Mouse (Mus musculus): ENCODE results near the gene Hip1. TPM values are rescaled to one million over a fixed set of nuclear protein-coding genes. Genes with fewer than 3 reads are reported as not detected.
"Not testable (repeated sequence)": the region's sequence is repeated elsewhere in the genome, so short reads cannot be mapped to it uniquely, and the experiment has no call there.

Hip1 gene
- polyA plus RNA-seq, 1 experiment: 51.6 TPM

- Histone ChIP-seq H3K27ac (ENCODE audit: insufficient read depth, low read length) (peak overlapping the region; percentile 83), H3K27me3 (ENCODE audit: control insufficient read depth, insufficient read depth, low read length, poor library complexity, severe bottlenecking) (no peaks in the 10 kb centered on the region), H3K9me3 (replicated peaks; ENCODE audit: control insufficient read depth, insufficient read depth, low read length, poor library complexity, severe bottlenecking) (no peaks in the 10 kb centered on the region; the same call in 1 of the 2 replicates), H3K4me1 (ENCODE audit: control insufficient read depth, insufficient read depth, low read length) (peaks cover 7% of the 10 kb centered on the region), H3K9ac (ENCODE audit: low read depth, poor library complexity, severe bottlenecking) (peak overlapping the region; percentile 92), H3K36me3 (ENCODE audit: control insufficient read depth, insufficient read depth, low read length, poor library complexity, severe bottlenecking) (no peaks in the 10 kb centered on the region), H3K4me3 (ENCODE audit: low read depth, low read length) (peak overlapping the region; percentile 95)
- TF ChIP-seq EP300 (IDR thresholded peaks at IDR 0.05; ENCODE audit: insufficient read depth, low read depth, low read length) (no peak), CTCF (IDR thresholded peaks at IDR 0.05; ENCODE audit: low read depth, low read length) (no peak), POLR2A (IDR thresholded peaks at IDR 0.05; ENCODE audit: insufficient read depth, low read length) (no peak)
Observed at GRCm38 (mm10) chr5:135488222-135488880, 56.6 kb downstream of the Hip1 start.

DNA sequence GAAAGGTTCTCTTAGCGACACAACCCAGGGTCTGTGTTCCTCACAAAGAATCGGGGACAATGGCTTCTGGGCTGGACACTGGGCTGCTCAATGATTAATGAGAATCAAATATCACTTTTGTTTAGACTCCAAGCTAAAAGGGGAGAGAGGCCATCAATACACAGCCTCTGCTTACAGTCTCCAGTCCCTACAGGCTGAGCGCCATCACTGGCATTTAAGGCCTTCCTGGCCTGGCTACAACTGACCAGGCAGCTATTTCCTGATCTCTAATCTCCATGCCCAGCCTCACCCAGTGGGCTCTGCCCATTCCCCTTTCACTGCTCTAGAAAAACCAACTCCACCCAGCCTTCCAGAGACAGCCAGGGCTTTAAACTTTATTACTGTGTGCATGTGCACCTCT is 59.6 kb downstream of the Hip1 start:
- H3K4me1 ChIP-seq (ENCODE audit: control insufficient read depth, insufficient read depth, low read length): peaks cover 4% of the 10 kb centered on the region
- H3K4me3 ChIP-seq (ENCODE audit: low read depth, low read length): no peak overlapping the region
- H3K27ac ChIP-seq (ENCODE audit: insufficient read depth, low read length): no peak overlapping the region
- TF ChIP-seq EP300 (IDR thresholded peaks at IDR 0.05; ENCODE audit: insufficient read depth, low read depth, low read length): no peak
- no peak for TF ChIP-seq CTCF (IDR thresholded peaks at IDR 0.05; ENCODE audit: low read depth, low read length)
- no peak for TF ChIP-seq POLR2A (IDR thresholded peaks at IDR 0.05; ENCODE audit: insufficient read depth, low read length)
- H3K36me3 ChIP-seq (ENCODE audit: control insufficient read depth, insufficient read depth, low read length, poor library complexity, severe bottlenecking): no peaks in the 10 kb centered on the region
- H3K27me3 ChIP-seq (ENCODE audit: control insufficient read depth, insufficient read depth, low read length, poor library complexity, severe bottlenecking): no peaks in the 10 kb centered on the region
- H3K9me3 ChIP-seq (replicated peaks; ENCODE audit: control insufficient read depth, insufficient read depth, low read length, poor library complexity, severe bottlenecking): no peaks in the 10 kb centered on the region; the same call in 1 of the 2 replicates
- no peak overlapping the region for H3K9ac ChIP-seq (ENCODE audit: low read depth, poor library complexity, severe bottlenecking)

DNA sequence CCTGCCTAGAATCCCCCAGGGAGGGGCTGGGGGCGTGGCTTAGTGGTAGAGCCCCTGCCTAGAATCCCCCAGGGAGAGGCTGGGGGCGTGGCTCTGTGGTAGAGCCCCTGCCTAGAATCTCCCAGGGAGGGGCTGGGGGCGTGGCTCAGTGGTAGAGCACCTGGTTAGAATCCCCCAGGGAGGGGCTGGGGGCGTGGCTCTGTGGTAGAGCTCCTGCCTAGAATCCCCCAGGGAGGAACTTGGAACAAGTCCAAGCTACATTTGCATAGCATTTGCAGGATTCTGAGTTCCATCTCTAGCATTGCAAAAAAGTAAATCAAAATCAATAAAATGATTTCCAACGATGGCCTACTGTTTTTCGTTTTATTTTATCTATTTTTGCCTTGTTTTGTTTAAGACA is 61.1 kb downstream of the Hip1 start:
- H3K9ac ChIP-seq (ENCODE audit: low read depth, poor library complexity, severe bottlenecking); H3K4me3 ChIP-seq (ENCODE audit: low read depth, low read length); H3K36me3 ChIP-seq (ENCODE audit: control insufficient read depth, insufficient read depth, low read length, poor library complexity, severe bottlenecking); H3K9me3 ChIP-seq (replicated peaks; ENCODE audit: control insufficient read depth, insufficient read depth, low read length, poor library complexity, severe bottlenecking); H3K27ac ChIP-seq (ENCODE audit: insufficient read depth, low read length); H3K27me3 ChIP-seq (ENCODE audit: control insufficient read depth, insufficient read depth, low read length, poor library complexity, severe bottlenecking); H3K4me1 ChIP-seq (ENCODE audit: control insufficient read depth, insufficient read depth, low read length): not testable (repeated sequence)

GRCm38 (mm10) chr5:135478877-135479600 is 65.9 kb downstream of the Hip1 start:
- Histone ChIP-seq H3K4me1 (ENCODE audit: control insufficient read depth, insufficient read depth, low read length) (no peaks in the 10 kb centered on the region), H3K4me3 (ENCODE audit: low read depth, low read length) (no peak overlapping the region), H3K27me3 (ENCODE audit: control insufficient read depth, insufficient read depth, low read length, poor library complexity, severe bottlenecking) (no peaks in the 10 kb centered on the region), H3K27ac (ENCODE audit: insufficient read depth, low read length) (no peak overlapping the region), H3K36me3 (ENCODE audit: control insufficient read depth, insufficient read depth, low read length, poor library complexity, severe bottlenecking) (no peaks in the 10 kb centered on the region), H3K9ac (ENCODE audit: low read depth, poor library complexity, severe bottlenecking) (no peak overlapping the region), H3K9me3 (replicated peaks; ENCODE audit: control insufficient read depth, insufficient read depth, low read length, poor library complexity, severe bottlenecking) (no peaks in the 10 kb centered on the region)
- TF ChIP-seq EP300 (IDR thresholded peaks at IDR 0.05; ENCODE audit: insufficient read depth, low read depth, low read length) (no peak), POLR2A (IDR thresholded peaks at IDR 0.05; ENCODE audit: insufficient read depth, low read length) (no peak), CTCF (IDR thresholded peaks at IDR 0.05; ENCODE audit: low read depth, low read length) (no peak)

GRCm38 (mm10) chr5:135476199-135476598 is 68.7 kb downstream of the Hip1 start:
- no peaks in the 10 kb centered on the region for H3K4me1 ChIP-seq (ENCODE audit: control insufficient read depth, insufficient read depth, low read length)
- no peak overlapping the region for H3K27ac ChIP-seq (ENCODE audit: insufficient read depth, low read length)
- TF ChIP-seq POLR2A (IDR thresholded peaks at IDR 0.05; ENCODE audit: insufficient read depth, low read length): no peak
- TF ChIP-seq CTCF (IDR thresholded peaks at IDR 0.05; ENCODE audit: low read depth, low read length): no peak
- no peak for TF ChIP-seq EP300 (IDR thresholded peaks at IDR 0.05; ENCODE audit: insufficient read depth, low read depth, low read length)
- no peak overlapping the region; the same call in 1 of the 2 replicates for H3K4me3 ChIP-seq (ENCODE audit: low read depth, low read length)
- no peaks in the 10 kb centered on the region for H3K36me3 ChIP-seq (ENCODE audit: control insufficient read depth, insufficient read depth, low read length, poor library complexity, severe bottlenecking)
- no peaks in the 10 kb centered on the region for H3K9me3 ChIP-seq (replicated peaks; ENCODE audit: control insufficient read depth, insufficient read depth, low read length, poor library complexity, severe bottlenecking)
- H3K27me3 ChIP-seq (ENCODE audit: control insufficient read depth, insufficient read depth, low read length, poor library complexity, severe bottlenecking): no peaks in the 10 kb centered on the region
- H3K9ac ChIP-seq (ENCODE audit: low read depth, poor library complexity, severe bottlenecking): no peak overlapping the region

GRCm38 (mm10) chr5:135472405-135472804 is 72.5 kb downstream of the Hip1 start:
- Histone ChIP-seq H3K36me3 (ENCODE audit: control insufficient read depth, insufficient read depth, low read length, poor library complexity, severe bottlenecking) (no peaks in the 10 kb centered on the region), H3K4me1 (ENCODE audit: control insufficient read depth, insufficient read depth, low read length) (no peaks in the 10 kb centered on the region)
- TF ChIP-seq CTCF (IDR thresholded peaks at IDR 0.05; ENCODE audit: low read depth, low read length) (no peak), EP300 (IDR thresholded peaks at IDR 0.05; ENCODE audit: insufficient read depth, low read depth, low read length) (no peak), POLR2A (IDR thresholded peaks at IDR 0.05; ENCODE audit: insufficient read depth, low read length) (no peak)

More at GRCm38 (mm10) chr5:135472405-135472804, 72.5 kb downstream of the Hip1 start:
- Histone ChIP-seq H3K4me3 (ENCODE audit: low read depth, low read length) (no peak overlapping the region), H3K27ac (ENCODE audit: insufficient read depth, low read length) (no peak overlapping the region), H3K27me3 (ENCODE audit: control insufficient read depth, insufficient read depth, low read length, poor library complexity, severe bottlenecking) (no peaks in the 10 kb centered on the region), H3K9me3 (replicated peaks; ENCODE audit: control insufficient read depth, insufficient read depth, low read length, poor library complexity, severe bottlenecking) (no peaks in the 10 kb centered on the region), H3K9ac (ENCODE audit: low read depth, poor library complexity, severe bottlenecking) (no peak overlapping the region)

Measured in ES-Bruce4 (cell line).